Mouse (Mus musculus): ENCODE data around the gene Peak1.

- no peak for TF ChIP-seq CTCF (conservative IDR thresholded peaks at IDR 0.05; ENCODE audit: low read length)
- no peak for TF ChIP-seq POU5F1 (IDR thresholded peaks at IDR 0.05; ENCODE audit: borderline replicate concordance, low read length)
- no peak for TF ChIP-seq NANOG (IDR thresholded peaks at IDR 0.05; ENCODE audit: borderline replicate concordance, low read length)
Measured at GRCm38 (mm10) chr9:56332774-56333173, 85.1 kb downstream of the Peak1 start.

All from E14TG2a.4 (cell line).